Mouse (Mus musculus) heart, postnatal 0 days (tissue): ENCODE data around the gene Gm17428.

Source experiments
- CTCF ChIP-seq: IDR thresholded peaks from 2 replicates; pipeline ENCODE4 v1.5.1; 2016; ENCODE audit warnings: antibody characterized with exemption, control low read depth, low read depth
- EP300 ChIP-seq: IDR thresholded peaks from 2 replicates; pipeline ENCODE4 v1.6.1; 2016; ENCODE audit warnings: antibody characterized with exemption, low read depth

GRCm38 (mm10) chr14:54997297-54997696 is 20.6 kb downstream of the Gm17428 start:
- TF ChIP-seq CTCF = no peak
- no peak for TF ChIP-seq EP300
